ENCODE assay signal across 27 mouse cellular contexts in the genomic region with DNA sequence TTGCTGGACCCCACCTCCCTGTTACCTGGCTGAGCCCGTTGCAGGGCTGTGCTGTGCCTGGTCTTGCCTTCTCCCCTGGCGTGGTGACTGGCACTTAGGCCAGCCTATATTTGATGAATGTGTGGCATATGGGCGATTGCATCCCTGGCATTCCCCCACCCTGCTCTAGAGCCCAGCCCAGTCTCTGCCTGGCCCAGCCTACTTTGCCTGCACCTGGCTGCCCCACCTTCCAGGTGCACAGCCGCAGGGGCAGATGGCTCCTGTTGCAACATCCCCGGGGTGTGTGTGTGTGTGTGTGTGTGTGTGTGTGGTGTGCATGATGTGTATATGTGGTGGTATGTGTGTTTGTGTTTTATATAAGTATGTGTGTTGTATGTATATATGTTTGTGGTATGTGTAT. TPM values are rescaled to one million over a fixed set of nuclear protein-coding genes. Genes with fewer than 3 reads are reported as not detected.
DNase-seq lines count a peak whose midpoint lies in the region; ATAC-seq lines count a peak whose summit lies in the region.
"Had no signal": no experiment of that assay in that cellular context is flagged by ENCODE, and none has a peak within 500 bp of the region (broad histone marks: within the 10 kb centered on the region; RNA-seq: fewer than 3 reads in every experiment).

No protein-coding gene starts in this region.

- no peak overlapping the region for H3K4me2 ChIP-seq in embryonic facial prominence, embryonic 12.5 days (replicated peaks)
- no peak overlapping the region for H3K4me2 ChIP-seq in stomach, embryonic 16.5 days (ENCODE audit: low read depth, low read length)
- H3K4me2 ChIP-seq: embryonic facial prominence, embryonic 13.5 days; forebrain, embryonic 12.5 days; hindbrain, embryonic 13.5 days had no signal

- H3K27ac ChIP-seq in embryonic facial prominence, embryonic 12.5 days: no peak overlapping the region
- H3K27ac ChIP-seq in embryonic facial prominence, embryonic 10.5 days (replicated peaks): no peak overlapping the region
- H3K27ac ChIP-seq in stomach, embryonic 16.5 days (ENCODE audit: low read length): no peak overlapping the region
- H3K27ac ChIP-seq: embryonic facial prominence, embryonic 13.5 days; forebrain, embryonic 12.5 days; gastrocnemius, adult 2 months; hindbrain, embryonic 13.5 days; hindbrain, postnatal 0 days had no signal

- H3K36me3 ChIP-seq in embryonic facial prominence, embryonic 12.5 days: no peaks in the 10 kb centered on the region
- H3K36me3 ChIP-seq in embryonic facial prominence, embryonic 10.5 days (replicated peaks): no peaks in the 10 kb centered on the region
- no peaks in the 10 kb centered on the region for H3K36me3 ChIP-seq in stomach, embryonic 16.5 days (ENCODE audit: control insufficient read depth, insufficient read depth, low read length)
- H3K36me3 ChIP-seq: embryonic facial prominence, embryonic 13.5 days; forebrain, embryonic 12.5 days; G1E; heart, embryonic 10.5 days; hindbrain, embryonic 13.5 days had no signal

- H3K9me3 ChIP-seq in embryonic facial prominence, embryonic 12.5 days: no peaks in the 10 kb centered on the region
- H3K9me3 ChIP-seq in embryonic facial prominence, embryonic 10.5 days: no peaks in the 10 kb centered on the region
- H3K9me3 ChIP-seq in stomach, embryonic 16.5 days (replicated peaks; ENCODE audit: control insufficient read depth, low read length): no peaks in the 10 kb centered on the region
- H3K9me3 ChIP-seq: embryonic facial prominence, embryonic 13.5 days; forebrain, embryonic 12.5 days; G1E; heart, embryonic 10.5 days; hindbrain, embryonic 13.5 days had no signal

- H3K9ac ChIP-seq in embryonic facial prominence, embryonic 12.5 days: peak overlapping the region; percentile 20; the same call in 1 of the 2 replicates
- no peak overlapping the region; the same call in 1 of the 2 replicates for H3K9ac ChIP-seq in stomach, embryonic 16.5 days (ENCODE audit: low read length)
- H3K9ac ChIP-seq: embryonic facial prominence, embryonic 13.5 days; forebrain, embryonic 12.5 days; forebrain, postnatal 0 days; hindbrain, embryonic 13.5 days had no signal

- H3K4me1 ChIP-seq in embryonic facial prominence, embryonic 12.5 days: 0 out of 2 replicates have a peak, but pooled peaks cover 2% of the 10 kb centered on the region
- peaks cover 33% of the 10 kb centered on the region for H3K4me1 ChIP-seq in embryonic facial prominence, embryonic 10.5 days
- no peaks in the 10 kb centered on the region for H3K4me1 ChIP-seq in stomach, embryonic 16.5 days (ENCODE audit: control insufficient read depth, insufficient read depth, low read length)

- H3K27me3 ChIP-seq in embryonic facial prominence, embryonic 12.5 days: no peaks in the 10 kb centered on the region
- H3K27me3 ChIP-seq in embryonic facial prominence, embryonic 10.5 days (replicated peaks; ENCODE audit: low read depth, poor library complexity, severe bottlenecking): no peaks in the 10 kb centered on the region
- no peaks in the 10 kb centered on the region for H3K27me3 ChIP-seq in stomach, embryonic 16.5 days (ENCODE audit: control insufficient read depth, insufficient read depth, low read length)
- H3K27me3 ChIP-seq: embryonic facial prominence, embryonic 13.5 days; forebrain, embryonic 12.5 days; hindbrain, embryonic 13.5 days had no signal

- no peak for ATAC-seq in embryonic facial prominence, embryonic 12.5 days (ENCODE audit: insufficient number of reproducible peaks, insufficient read depth, low FRiP score, low TSS enrichment)
- peak; percentile 35; the same call in 1 of the 2 replicates for ATAC-seq in stomach, embryonic 16.5 days (ENCODE audit: insufficient read depth, low FRiP score)
- ATAC-seq: CD4-positive, CD25-positive, alpha-beta regulatory T cell, adult 4 months; forebrain, postnatal 0 days; hindbrain, postnatal 0 days had no signal

- no peak for DNase-seq in embryonic facial prominence, embryonic 10.5 days (ENCODE audit: low spot score)
- peak; percentile 14 to 41 for DNase-seq in urinary bladder, adult 18-20 months (ENCODE audit: low spot score in 2 of 2)
- DNase-seq in urinary bladder, postnatal 4 days (ENCODE audit: low spot score in 2 of 2): no peak
- DNase-seq in fat pad, adult 2 months (ENCODE audit: extremely low read depth, low read depth, low spot score): peak; percentile 19
- DNase-seq in heart, postnatal 10 days: no peak
- DNase-seq in gastrocnemius, postnatal 25 days: no peak
- DNase-seq: adrenal gland, adult 8-10 months; adrenal gland, postnatal 36 days; B cell, adult 2 months; cerebellum, adult 8-10 months; cerebellum, postnatal 14 days; embryo, embryonic 11 days; forebrain, postnatal 0 days; gastrocnemius, adult 2 months; heart, adult 18-20 months; heart, postnatal 14 days had no signal

- H3K4me3 ChIP-seq in embryonic facial prominence, embryonic 12.5 days: no peak overlapping the region
- H3K4me3 ChIP-seq in embryonic facial prominence, embryonic 10.5 days: no peak overlapping the region
- H3K4me3 ChIP-seq in stomach, embryonic 16.5 days (replicated peaks; ENCODE audit: low read length): no peak overlapping the region
- H3K4me3 ChIP-seq: embryonic facial prominence, embryonic 13.5 days; erythroblast, embryonic 14.5 days; forebrain, embryonic 12.5 days; gastrocnemius, adult 2 months; heart, embryonic 10.5 days; hindbrain, embryonic 13.5 days had no signal

- intact Hi-C loops in heart, postnatal 10 days (cut with DNase I): no loop called here

- 78% methylated on average over 5 of the region's 5 CpGs for WGBS in embryonic facial prominence, embryonic 12.5 days
- 90% methylated on average over 5 of the region's 5 CpGs for WGBS in embryonic facial prominence, embryonic 10.5 days
- WGBS in stomach, embryonic 16.5 days: 53% methylated on average over 5 of the region's 5 CpGs

RNA-seq across cellular contexts. Expression of a gene that starts 38.3 kb away (rescaled TPM):
- polyA plus RNA-seq in embryonic facial prominence, embryonic 12.5 days (2016; fragmentation: Nextera tagmentation; extraction: Ambion mirVana): 0.57 and 1.4 TPM in 2 replicates
- polyA plus RNA-seq in embryonic facial prominence, embryonic 10.5 days (2016; fragmentation: Nextera tagmentation; extraction: Ambion mirVana): 0.44 and 0.86 TPM in 2 replicates
- polyA plus RNA-seq in stomach, embryonic 16.5 days (2015; fragmentation: Nextera tagmentation; extraction: Ambion mirVana): 0.34 and 1.1 TPM in 2 replicates
- 1 to 10 TPM; 1.9 to 3.1 TPM for total RNA-seq in heart, postnatal 10 days (2021)
- total RNA-seq in gastrocnemius, postnatal 25 days (2021): 1 to 10 TPM; 2.3 TPM
- total RNA-seq: common myeloid progenitor, adult 5-6 weeks had no signal
- polyA plus RNA-seq: erythroblast, embryonic 14.5 days; G1E had no signal

Comparison
In these comparisons a context has a peak if more than half of its experiments do, and no peak if none do; other contexts are left out.
1. DNase-seq: peak in urinary bladder, adult 18-20 months (2 of 2) and fat pad, adult 2 months (single experiment); none in embryonic facial prominence, embryonic 10.5 days (single experiment), urinary bladder, postnatal 4 days (0 of 2), heart, postnatal 10 days (0 of 2) and gastrocnemius, postnatal 25 days (single experiment).